Mouse (Mus musculus) bone marrow macrophage, adult 2 months (primary cell): ENCODE measurements around the gene AC140267.1.

Source experiments
- CTCF ChIP-seq: IDR thresholded peaks from 2 replicates; pipeline ENCODE4 v1.5.1; 2012; ENCODE audit warnings: low read depth, mild to moderate bottlenecking, low read length, moderate library complexity
- POLR2A ChIP-seq: IDR thresholded peaks from 2 replicates; pipeline ENCODE4 v1.6.1; 2012; ENCODE audit warnings: mild to moderate bottlenecking, low read depth, low read length, borderline replicate concordance

DNA sequence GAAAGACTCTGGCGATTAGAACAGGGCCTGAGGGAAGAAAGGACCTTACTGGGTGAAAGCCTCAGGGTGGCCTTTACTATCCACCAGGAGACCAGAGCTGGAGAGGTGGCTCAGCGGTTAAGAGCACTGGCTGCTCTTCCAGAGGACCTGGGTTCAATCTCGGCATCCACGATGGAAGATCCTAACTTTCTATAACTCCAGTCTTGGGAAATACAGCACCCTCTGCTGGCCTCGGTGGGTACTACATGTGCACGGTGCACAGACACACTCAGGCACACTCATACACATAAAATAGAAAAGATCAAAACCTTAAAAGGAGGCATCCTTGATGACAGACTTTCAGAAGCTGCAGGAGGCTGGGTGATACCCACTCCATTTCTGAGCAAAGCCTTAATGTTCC, 45.0 kb downstream of the AC140267.1 start:
- TF ChIP-seq CTCF (peak; percentile 66), POLR2A (no peak)
